Mouse (Mus musculus): ENCODE data around the gene Gsg1l. TPM values are rescaled to one million over a fixed set of nuclear protein-coding genes. Genes with fewer than 3 reads are reported as not detected.

Gsg1l gene
- polyA plus RNA-seq, 1 experiment from 2014 or later = 0.72 TPM

- no peaks in the 10 kb centered on the region for H3K36me3 ChIP-seq (ENCODE audit: insufficient read depth, low read length)
- 35% methylated on average over 12 of the region's 12 CpGs for WGBS
- H3K27ac ChIP-seq = no peak overlapping the region
- no peaks in the 10 kb centered on the region for H3K4me1 ChIP-seq (replicated peaks; ENCODE audit: insufficient read depth, low read length)
- no peaks in the 10 kb centered on the region for H3K9me3 ChIP-seq (replicated peaks; ENCODE audit: low read length)
- no peak overlapping the region for H3K4me3 ChIP-seq (replicated peaks; ENCODE audit: low read depth, low read length)
- no peaks in the 10 kb centered on the region for H3K27me3 ChIP-seq (ENCODE audit: insufficient read depth, low read length)
- no peak for ATAC-seq (replicated peaks; ENCODE audit: low FRiP score, low read depth)
- no peak overlapping the region for H3K4me2 ChIP-seq (ENCODE audit: low read length)
- no peak overlapping the region for H3K9ac ChIP-seq (ENCODE audit: low read depth, low read length)
- no peak for TF ChIP-seq CTCF (IDR thresholded peaks at IDR 0.05; ENCODE audit: low read depth)
- DNase-seq (ENCODE audit: low spot score) = no peak
Observed at GRCm38 (mm10) chr7:125983902-125984841, 98.0 kb downstream of the Gsg1l start.

DNA sequence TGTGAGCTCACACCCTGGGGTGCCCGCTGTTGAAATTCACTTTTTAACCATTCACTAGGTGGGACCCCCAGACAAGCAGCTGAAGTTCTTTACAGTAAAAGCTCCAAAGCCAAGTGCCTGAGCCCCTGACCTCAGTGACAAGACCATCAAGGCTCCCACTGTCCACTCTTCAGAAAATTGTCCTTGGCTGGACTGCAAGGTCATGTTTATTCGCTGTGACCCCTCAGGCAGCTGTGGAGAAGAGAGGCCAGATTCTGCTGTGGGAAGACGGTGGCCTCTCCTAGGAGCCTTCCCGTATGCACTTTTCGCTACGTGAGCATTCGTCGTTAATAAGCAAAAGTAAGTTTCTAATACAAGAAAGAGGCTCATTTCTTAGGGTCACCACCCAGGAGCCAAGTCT is 102.6 kb downstream of the Gsg1l start:
- Histone ChIP-seq H3K36me3 (ENCODE audit: insufficient read depth, low read length) (no peaks in the 10 kb centered on the region), H3K4me2 (ENCODE audit: low read length) (no peak overlapping the region), H3K4me1 (replicated peaks; ENCODE audit: insufficient read depth, low read length) (no peaks in the 10 kb centered on the region), H3K9ac (ENCODE audit: low read depth, low read length) (no peak overlapping the region), H3K9me3 (replicated peaks; ENCODE audit: low read length) (no peaks in the 10 kb centered on the region), H3K27ac (no peak overlapping the region), H3K4me3 (replicated peaks; ENCODE audit: low read depth, low read length) (no peak overlapping the region), H3K27me3 (ENCODE audit: insufficient read depth, low read length) (no peaks in the 10 kb centered on the region)
- no peak for ATAC-seq (replicated peaks; ENCODE audit: low FRiP score, low read depth)
- peak; percentile 34 for DNase-seq (ENCODE audit: low spot score)
- TF ChIP-seq CTCF (IDR thresholded peaks at IDR 0.05; ENCODE audit: low read depth) = no peak
- WGBS = 52% methylated on average over 8 of the region's 8 CpGs

GRCm38 (mm10) chr7:125976695-125977094 is 105.5 kb downstream of the Gsg1l start:
- H3K4me3 ChIP-seq (replicated peaks; ENCODE audit: low read depth, low read length) = no peak overlapping the region
- H3K4me1 ChIP-seq (replicated peaks; ENCODE audit: insufficient read depth, low read length) = no peaks in the 10 kb centered on the region
- WGBS = 75% methylated on average over 9 of the region's 9 CpGs
- no peaks in the 10 kb centered on the region for H3K27me3 ChIP-seq (ENCODE audit: insufficient read depth, low read length)
- no peak overlapping the region for H3K4me2 ChIP-seq (ENCODE audit: low read length)
- H3K9ac ChIP-seq (ENCODE audit: low read depth, low read length) = no peak overlapping the region
- TF ChIP-seq CTCF (IDR thresholded peaks at IDR 0.05; ENCODE audit: low read depth) = no peak
- H3K27ac ChIP-seq = no peak overlapping the region
- no peaks in the 10 kb centered on the region for H3K9me3 ChIP-seq (replicated peaks; ENCODE audit: low read length)
- DNase-seq (ENCODE audit: low spot score) (no peak), ATAC-seq (replicated peaks; ENCODE audit: low FRiP score, low read depth) (no peak)
- H3K36me3 ChIP-seq (ENCODE audit: insufficient read depth, low read length) = no peaks in the 10 kb centered on the region

GRCm38 (mm10) chr7:125975414-125975813 is 106.8 kb downstream of the Gsg1l start:
- no peak for TF ChIP-seq CTCF (IDR thresholded peaks at IDR 0.05; ENCODE audit: low read depth)
- Histone ChIP-seq H3K9me3 (replicated peaks; ENCODE audit: low read length) (no peaks in the 10 kb centered on the region), H3K9ac (ENCODE audit: low read depth, low read length) (no peak overlapping the region), H3K27ac (no peak overlapping the region), H3K4me2 (ENCODE audit: low read length) (no peak overlapping the region), H3K4me3 (replicated peaks; ENCODE audit: low read depth, low read length) (no peak overlapping the region), H3K27me3 (ENCODE audit: insufficient read depth, low read length) (no peaks in the 10 kb centered on the region), H3K36me3 (ENCODE audit: insufficient read depth, low read length) (no peaks in the 10 kb centered on the region), H3K4me1 (replicated peaks; ENCODE audit: insufficient read depth, low read length) (no peaks in the 10 kb centered on the region)
- 60% methylated on average over 6 of the region's 6 CpGs for WGBS
- DNase-seq (ENCODE audit: low spot score) (no peak), ATAC-seq (replicated peaks; ENCODE audit: low FRiP score, low read depth) (no peak)

- 41% methylated on average over 4 of the region's 4 CpGs for WGBS
- no peak for TF ChIP-seq CTCF (IDR thresholded peaks at IDR 0.05; ENCODE audit: low read depth)
Observed at GRCm38 (mm10) chr7:125973874-125974273, 108.3 kb downstream of the Gsg1l start.

GRCm38 (mm10) chr7:125972776-125973175 is 109.4 kb downstream of the Gsg1l start:
- DNase-seq (ENCODE audit: low spot score) (no peak), ATAC-seq (replicated peaks; ENCODE audit: low FRiP score, low read depth) (no peak)
- no peaks in the 10 kb centered on the region for H3K27me3 ChIP-seq (ENCODE audit: insufficient read depth, low read length)
- no peaks in the 10 kb centered on the region for H3K36me3 ChIP-seq (ENCODE audit: insufficient read depth, low read length)
- no peaks in the 10 kb centered on the region for H3K9me3 ChIP-seq (replicated peaks; ENCODE audit: low read length)
- H3K4me2 ChIP-seq (ENCODE audit: low read length) = no peak overlapping the region
- no peaks in the 10 kb centered on the region for H3K4me1 ChIP-seq (replicated peaks; ENCODE audit: insufficient read depth, low read length)
- no peak overlapping the region for H3K4me3 ChIP-seq (replicated peaks; ENCODE audit: low read depth, low read length)
- H3K27ac ChIP-seq = no peak overlapping the region
- 46% methylated on average over 6 of the region's 6 CpGs for WGBS
- TF ChIP-seq CTCF (IDR thresholded peaks at IDR 0.05; ENCODE audit: low read depth) = no peak
- H3K9ac ChIP-seq (ENCODE audit: low read depth, low read length) = no peak overlapping the region

More at GRCm38 (mm10) chr7:125973874-125974273, 108.3 kb downstream of the Gsg1l start:
- no peak overlapping the region for H3K9ac ChIP-seq (ENCODE audit: low read depth, low read length)
- H3K9me3 ChIP-seq (replicated peaks; ENCODE audit: low read length) = no peaks in the 10 kb centered on the region
- DNase-seq (ENCODE audit: low spot score) = no peak
- no peaks in the 10 kb centered on the region for H3K27me3 ChIP-seq (ENCODE audit: insufficient read depth, low read length)
- no peak overlapping the region for H3K27ac ChIP-seq
- no peak for ATAC-seq (replicated peaks; ENCODE audit: low FRiP score, low read depth)
- H3K4me1 ChIP-seq (replicated peaks; ENCODE audit: insufficient read depth, low read length) = no peaks in the 10 kb centered on the region
- no peak overlapping the region for H3K4me2 ChIP-seq (ENCODE audit: low read length)
- H3K36me3 ChIP-seq (ENCODE audit: insufficient read depth, low read length) = no peaks in the 10 kb centered on the region
- no peak overlapping the region for H3K4me3 ChIP-seq (replicated peaks; ENCODE audit: low read depth, low read length)
